Mouse (Mus musculus) natural killer cell, adult 2 months (primary cell): Measurements from ENCODE around the gene Kidins220.

Source experiments
- DNase-seq, 2 experiments: peaks; one replicate each; pipeline ENCODE4 v3.0.0; 2022; ENCODE audit warnings: low spot score in 2 of 2

The Kidins220 gene

DNA sequence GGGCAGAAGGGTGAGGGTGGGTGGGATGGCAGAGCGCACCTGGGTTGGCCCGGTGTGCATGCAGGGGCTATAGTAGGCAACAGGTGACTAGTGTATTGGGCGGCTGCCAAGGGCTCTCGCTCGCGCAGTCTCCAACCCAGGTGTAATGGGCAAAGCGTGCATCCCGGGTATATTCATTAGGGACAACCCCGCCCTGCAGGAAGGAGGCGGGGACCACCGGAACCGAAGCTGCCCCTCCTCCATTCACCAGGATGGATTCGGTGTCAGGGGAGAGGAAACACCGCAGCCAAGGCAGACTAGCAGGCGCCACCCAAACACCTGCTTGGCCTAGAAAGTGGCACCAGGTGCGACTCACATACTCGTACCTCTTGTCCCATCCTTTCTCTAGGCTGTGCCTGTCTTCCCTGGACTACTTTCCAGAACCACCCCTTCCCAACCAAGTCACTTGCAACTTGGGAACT is 118.1 kb downstream of the Kidins220 start:
- peak in 1 of 2 experiments; percentile 34 for DNase-seq

GRCm38 (mm10) chr12:25093241-25093774 is 118.6 kb downstream of the Kidins220 start:
- DNase-seq: peak; percentile 23 to 42

- peak; percentile 13 to 21 for DNase-seq
Observed at GRCm38 (mm10) chr12:25094621-25095521, 120.1 kb downstream of the Kidins220 start.

DNA sequence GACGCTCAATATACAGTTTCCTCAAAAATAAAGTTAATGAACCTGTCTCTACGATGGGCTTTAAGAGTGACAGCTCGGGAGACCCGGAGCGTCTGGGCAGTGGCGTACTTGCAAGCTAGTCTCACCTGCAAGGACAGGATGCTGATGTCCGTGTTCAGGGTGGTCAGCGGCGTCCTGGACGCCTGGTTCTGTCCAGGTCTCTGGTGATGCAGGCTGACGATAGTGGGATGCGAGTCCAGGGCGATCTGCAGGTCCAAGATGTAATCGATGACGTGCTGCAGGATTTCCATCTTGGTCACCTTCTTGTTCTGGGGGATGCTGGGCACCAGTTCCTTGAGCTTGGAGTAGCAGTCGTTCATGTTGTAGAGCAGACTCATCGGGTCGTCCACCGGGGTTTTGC is 120.8 kb downstream of the Kidins220 start:
- no peak for DNase-seq

GRCm38 (mm10) chr12:25095974-25096639 is 121.4 kb downstream of the Kidins220 start:
- DNase-seq: peak; percentile 94 to 96

- no peak for DNase-seq
Observed at GRCm38 (mm10) chr12:25096640-25097051, 121.9 kb downstream of the Kidins220 start.

- no peak for DNase-seq
Observed at GRCm38 (mm10) chr12:25097052-25097209, 122.2 kb downstream of the Kidins220 start, which contains the start of gene Id2. Id2 (minus strand) TSS chr12:25097140.

- no peak for DNase-seq
Observed at GRCm38 (mm10) chr12:25097210-25098160, 122.8 kb downstream of the Kidins220 start.

DNA sequence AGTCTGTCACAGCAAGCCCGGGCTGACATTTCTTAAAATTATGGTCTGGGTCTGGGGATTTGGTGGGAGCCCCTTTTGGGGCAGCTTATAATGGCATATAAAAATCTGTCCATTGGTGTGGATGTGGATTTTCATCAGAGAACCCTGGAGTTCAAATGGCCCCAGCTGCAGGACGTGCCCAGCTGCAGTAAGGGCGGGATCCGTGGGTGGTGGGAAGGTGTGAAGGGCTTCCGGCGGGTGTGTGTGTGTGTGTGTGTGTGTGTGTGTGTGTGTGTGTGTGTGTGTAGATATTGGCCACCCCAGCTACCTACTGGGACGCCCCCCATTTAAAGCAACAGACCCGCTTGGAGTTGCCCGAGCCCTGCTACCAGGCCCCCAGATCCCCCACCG is 123.4 kb downstream of the Kidins220 start:
- DNase-seq: peak; percentile 72 to 83

DNA sequence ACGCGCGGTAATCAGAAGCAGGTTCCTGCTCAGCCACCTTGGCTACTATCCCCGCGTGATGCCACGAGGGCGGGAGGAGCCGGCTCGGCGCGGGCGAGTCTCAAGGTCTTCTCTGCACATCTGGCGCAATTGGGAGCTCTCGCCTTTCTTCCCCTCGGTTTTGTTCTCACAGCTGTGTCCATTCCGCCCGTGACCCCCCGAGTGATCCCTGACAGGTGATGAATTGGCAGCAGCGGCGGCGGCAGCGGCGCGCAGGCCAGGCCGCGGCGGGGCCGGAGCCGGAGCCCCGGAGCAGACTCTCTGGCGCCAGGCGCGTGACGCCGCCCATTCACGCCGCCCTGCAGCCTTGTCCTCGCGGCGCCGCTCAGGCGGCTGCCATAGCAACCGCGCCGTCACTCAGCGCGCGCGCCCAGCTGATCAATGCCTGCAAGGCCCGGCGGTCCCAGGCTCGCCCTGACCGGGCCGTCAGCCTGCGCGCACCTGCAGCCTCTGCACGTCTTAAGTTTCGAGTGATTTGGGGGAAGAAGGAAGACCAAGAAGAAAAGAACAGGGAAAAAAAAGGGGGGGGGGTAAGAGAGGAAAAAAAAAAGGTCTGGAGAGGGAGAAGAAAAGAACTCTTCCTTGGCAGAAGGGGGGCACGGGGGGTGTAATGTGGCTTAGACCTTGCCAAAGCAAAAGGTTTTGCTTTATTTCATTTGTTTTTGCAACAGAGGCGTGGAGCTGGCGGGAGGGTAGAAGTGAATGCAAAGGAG is 124.0 kb downstream of the Kidins220 start:
- DNase-seq: peak; percentile 85 to 88

DNA sequence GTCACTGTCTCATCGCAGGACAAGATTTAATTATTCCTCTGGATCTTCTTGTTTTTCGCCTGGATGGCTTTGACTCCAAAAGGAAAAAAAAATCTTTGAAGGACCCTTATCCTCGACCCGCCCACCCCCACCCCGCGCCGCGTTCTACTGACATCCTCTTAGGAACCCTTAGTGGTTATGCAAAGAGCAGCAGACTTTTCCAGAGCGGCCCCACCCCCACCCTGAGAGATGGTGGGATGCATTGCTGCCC is 124.5 kb downstream of the Kidins220 start:
- peak; percentile 6 to 24 for DNase-seq

DNA sequence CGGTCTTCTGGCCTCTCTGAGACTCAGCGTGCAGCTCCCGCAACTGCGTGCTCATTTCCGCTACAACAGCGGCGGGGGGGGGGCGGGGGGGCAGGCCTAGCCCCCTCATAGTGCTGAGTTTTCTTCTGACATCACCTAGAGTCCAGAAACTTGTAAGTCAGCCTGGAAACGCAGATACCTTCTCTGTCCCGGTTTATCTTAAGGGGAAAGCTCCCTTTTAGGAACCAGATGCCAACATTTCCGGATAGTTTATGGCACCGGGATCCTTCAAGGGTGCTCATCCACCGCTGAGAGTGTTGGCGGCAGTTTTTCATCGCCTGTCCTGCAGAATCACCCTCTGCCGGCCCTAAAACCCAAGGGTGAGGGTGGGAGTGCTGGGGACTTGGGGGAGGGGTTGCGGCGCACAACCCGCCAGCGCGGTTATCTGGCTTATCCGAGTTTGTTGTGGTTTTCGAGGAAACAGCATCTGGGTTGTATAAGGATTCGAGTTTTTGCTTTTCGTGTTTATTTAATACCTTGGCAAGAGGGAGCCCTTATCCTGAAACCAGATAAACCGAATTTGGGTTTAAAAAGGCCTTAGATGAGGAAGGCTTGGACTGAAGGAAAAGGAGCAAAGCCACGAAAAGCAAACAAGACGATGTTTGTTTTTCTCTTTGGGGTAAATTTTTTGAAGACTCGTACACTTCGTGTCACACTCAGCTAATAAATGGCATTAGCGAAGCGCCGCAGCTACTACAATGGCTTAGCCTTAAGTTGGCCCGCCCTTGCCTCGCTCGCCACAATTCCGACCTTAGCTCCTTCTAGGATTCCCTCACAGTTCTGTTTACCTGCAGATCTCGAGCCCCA is 125.1 kb downstream of the Kidins220 start:
- DNase-seq: peak; percentile 11 to 38

GRCm38 (mm10) chr12:25100411-25101217 is 125.9 kb downstream of the Kidins220 start:
- DNase-seq: peak; percentile 18 to 24

DNA sequence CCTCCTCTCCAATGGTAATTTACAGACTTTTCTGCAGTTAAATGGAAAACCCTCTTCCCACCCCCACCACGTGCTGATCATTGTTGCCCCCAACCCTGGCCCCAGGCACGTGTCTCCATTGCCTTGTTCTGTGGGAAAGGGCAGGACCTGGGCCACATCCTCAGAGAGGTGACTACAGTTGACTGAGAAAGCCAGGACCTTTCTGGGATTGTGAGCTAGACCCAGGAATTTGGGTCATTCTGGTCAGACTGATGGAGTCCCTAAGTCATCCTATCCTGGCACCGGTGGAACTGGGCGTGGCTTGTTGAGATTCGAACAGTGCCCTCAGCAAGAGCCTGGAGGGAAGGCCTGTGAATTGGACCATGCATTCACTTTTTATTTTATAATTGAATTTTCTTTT is 126.7 kb downstream of the Kidins220 start:
- no peak for DNase-seq

- DNase-seq: no peak
Observed at GRCm38 (mm10) chr12:25103911-25104310, 129.2 kb downstream of the Kidins220 start.

DNA sequence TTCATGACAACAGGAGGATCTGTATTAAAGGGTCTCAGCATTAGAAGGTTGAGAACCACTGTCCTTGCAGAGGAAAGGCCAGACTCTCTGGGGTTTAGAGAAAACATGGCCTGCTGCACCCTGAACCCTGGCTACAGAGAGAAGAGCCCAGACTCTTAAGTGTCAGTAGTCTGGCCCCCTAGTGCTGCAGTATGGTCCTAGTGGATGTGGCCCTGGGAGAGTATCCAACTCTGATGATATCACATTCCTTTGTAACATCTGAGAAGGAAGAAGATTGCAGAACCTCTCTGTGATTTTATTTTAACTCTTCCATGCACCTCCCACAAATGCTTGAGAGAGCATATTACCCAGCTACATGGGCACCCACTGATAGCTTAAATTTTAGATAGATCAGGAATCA is 129.8 kb downstream of the Kidins220 start:
- no peak for DNase-seq

- peak in 1 of 2 experiments; percentile 22 for DNase-seq
Observed at GRCm38 (mm10) chr12:25108865-25109264, 134.1 kb downstream of the Kidins220 start.

- DNase-seq: no peak
Observed at GRCm38 (mm10) chr12:25109971-25110681, 135.4 kb downstream of the Kidins220 start.

DNA sequence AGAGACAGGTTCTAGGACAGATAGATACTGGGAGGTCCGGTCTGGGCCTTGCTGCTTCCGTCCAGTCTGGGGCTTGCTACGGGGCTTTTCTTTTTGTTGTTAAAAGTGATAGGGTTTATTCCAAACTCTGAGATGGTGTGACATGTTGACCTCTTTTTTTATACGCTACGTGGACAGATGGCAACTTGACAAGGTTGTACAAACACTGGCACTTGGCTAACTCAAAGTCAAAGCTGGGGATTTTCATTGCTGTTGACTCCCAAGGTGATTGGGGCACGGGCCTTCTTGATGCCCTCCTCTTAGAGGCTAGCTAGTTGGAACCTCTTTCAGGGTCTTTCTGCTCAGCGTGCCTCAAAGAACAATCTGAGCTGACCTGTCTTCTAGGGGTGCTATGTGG is 136.0 kb downstream of the Kidins220 start:
- no peak for DNase-seq
